Mouse (Mus musculus): ENCODE data around the gene Fn1. TPM values are rescaled to one million over a fixed set of nuclear protein-coding genes. Genes with fewer than 3 reads are reported as not detected.

Fn1 gene
- polyA plus RNA-seq, 1 experiment from 2014 or later, result 141 TPM

DNA sequence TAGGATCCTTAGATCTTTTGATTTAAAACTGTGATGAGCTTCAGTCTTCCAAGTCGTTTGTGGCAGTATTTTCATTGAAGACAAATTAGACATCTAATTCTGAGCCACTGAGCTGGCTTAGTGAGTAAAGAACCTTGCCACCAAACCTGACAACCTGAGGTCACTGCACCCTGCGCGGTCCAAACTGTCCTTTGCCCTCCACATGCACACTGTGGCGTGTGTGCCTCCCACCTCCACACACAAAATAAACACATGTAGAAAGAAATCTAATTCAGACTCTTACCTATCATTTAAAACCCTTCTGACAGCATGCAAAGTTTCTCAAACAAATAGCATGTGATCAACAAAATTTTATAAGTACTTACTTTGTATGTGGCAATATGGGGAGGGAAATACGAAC, 6.2 kb downstream of the Fn1 start:
- H3K9me3 ChIP-seq, result no peaks in the 10 kb centered on the region
- WGBS, result 80% methylated on average over 5 of the region's 5 CpGs
- H3K4me3 ChIP-seq, result no peak overlapping the region
- peaks cover 18% of the 10 kb centered on the region for H3K4me1 ChIP-seq
- no peak for ATAC-seq (ENCODE audit: borderline replicate concordance, extremely low read depth, low FRiP score, low TSS enrichment)
- H3K9ac ChIP-seq, result no peak overlapping the region
- no peak overlapping the region for H3K27ac ChIP-seq
- H3K4me2 ChIP-seq, result no peak overlapping the region
- no peaks in the 10 kb centered on the region for H3K27me3 ChIP-seq
- H3K36me3 ChIP-seq, result peaks cover 75% of the 10 kb centered on the region

GRCm38 (mm10) chr1:71645999-71646398, 7.0 kb downstream of the Fn1 start:
- Histone ChIP-seq H3K9me3 (no peaks in the 10 kb centered on the region), H3K4me2 (no peak overlapping the region), H3K27ac (no peak overlapping the region), H3K4me1 (peaks cover 12% of the 10 kb centered on the region), H3K36me3 (peaks cover 83% of the 10 kb centered on the region), H3K27me3 (no peaks in the 10 kb centered on the region), H3K9ac (no peak overlapping the region), H3K4me3 (no peak overlapping the region)
- ATAC-seq (ENCODE audit: borderline replicate concordance, extremely low read depth, low FRiP score, low TSS enrichment), result no peak
- WGBS, result 72% methylated on average over 3 of the region's 3 CpGs

- WGBS, result 83% methylated on average over 13 of the region's 13 CpGs
- no peak for ATAC-seq (ENCODE audit: borderline replicate concordance, extremely low read depth, low FRiP score, low TSS enrichment)
- H3K36me3 ChIP-seq, result peaks cover 83% of the 10 kb centered on the region
- H3K9ac ChIP-seq, result no peak overlapping the region
- no peaks in the 10 kb centered on the region for H3K9me3 ChIP-seq
- H3K4me1 ChIP-seq, result peaks cover 7% of the 10 kb centered on the region; the same call in 1 of the 2 replicates
- no peak overlapping the region for H3K4me2 ChIP-seq
- no peaks in the 10 kb centered on the region for H3K27me3 ChIP-seq
- H3K27ac ChIP-seq, result no peak overlapping the region
- no peak overlapping the region for H3K4me3 ChIP-seq
These were observed 7.5 kb downstream of the Fn1 start for GRCm38 (mm10) chr1:71645466-71645865.

GRCm38 (mm10) chr1:71642794-71643193, 10.2 kb downstream of the Fn1 start:
- WGBS, result 92% methylated on average over 10 of the region's 10 CpGs

GRCm38 (mm10) chr1:71641206-71641605, 11.8 kb downstream of the Fn1 start:
- Histone ChIP-seq H3K9me3 (no peaks in the 10 kb centered on the region), H3K36me3 (peaks cover 88% of the 10 kb centered on the region), H3K4me3 (no peak overlapping the region), H3K9ac (no peak overlapping the region), H3K4me2 (no peak overlapping the region), H3K27me3 (no peaks in the 10 kb centered on the region), H3K4me1 (no peaks in the 10 kb centered on the region), H3K27ac (no peak overlapping the region)
- WGBS, result 88% methylated on average over 11 of the region's 11 CpGs
- no peak for ATAC-seq (ENCODE audit: borderline replicate concordance, extremely low read depth, low FRiP score, low TSS enrichment)

More at GRCm38 (mm10) chr1:71642794-71643193, 10.2 kb downstream of the Fn1 start:
- H3K4me3 ChIP-seq, result no peak overlapping the region
- H3K9ac ChIP-seq, result no peak overlapping the region
- H3K4me1 ChIP-seq, result no peaks in the 10 kb centered on the region
- no peaks in the 10 kb centered on the region for H3K27me3 ChIP-seq
- H3K36me3 ChIP-seq, result peaks cover 86% of the 10 kb centered on the region
- no peak for ATAC-seq (ENCODE audit: borderline replicate concordance, extremely low read depth, low FRiP score, low TSS enrichment)
- no peak overlapping the region for H3K4me2 ChIP-seq
- no peaks in the 10 kb centered on the region for H3K9me3 ChIP-seq
- no peak overlapping the region for H3K27ac ChIP-seq

DNA sequence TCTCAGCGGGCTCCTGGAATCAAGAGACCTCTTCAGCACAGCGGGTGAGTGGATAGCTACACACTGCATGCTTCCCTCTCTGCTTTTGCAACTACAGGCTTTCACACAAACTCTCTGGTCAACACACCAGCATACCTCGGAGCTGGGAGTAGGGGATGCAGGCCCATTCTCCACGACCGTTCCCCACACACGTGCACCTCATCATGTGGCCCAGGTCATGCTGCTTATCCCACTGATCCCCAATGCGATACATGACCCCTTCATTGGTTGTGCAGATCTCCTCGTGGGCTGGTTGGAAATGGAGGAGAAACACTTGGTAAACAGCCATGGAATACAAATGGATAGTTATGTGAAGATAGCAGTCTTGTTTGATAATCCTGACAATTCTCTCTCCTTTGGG, 12.8 kb downstream of the Fn1 start:
- H3K4me3 ChIP-seq, result no peak overlapping the region
- no peak overlapping the region for H3K4me2 ChIP-seq
- ATAC-seq (ENCODE audit: borderline replicate concordance, extremely low read depth, low FRiP score, low TSS enrichment), result no peak
- H3K9me3 ChIP-seq, result no peaks in the 10 kb centered on the region
- WGBS, result 92% methylated on average over 8 of the region's 8 CpGs
- no peaks in the 10 kb centered on the region for H3K4me1 ChIP-seq
- H3K27ac ChIP-seq, result no peak overlapping the region
- H3K27me3 ChIP-seq, result no peaks in the 10 kb centered on the region
- no peak overlapping the region for H3K9ac ChIP-seq
- H3K36me3 ChIP-seq, result peaks cover 88% of the 10 kb centered on the region

DNA sequence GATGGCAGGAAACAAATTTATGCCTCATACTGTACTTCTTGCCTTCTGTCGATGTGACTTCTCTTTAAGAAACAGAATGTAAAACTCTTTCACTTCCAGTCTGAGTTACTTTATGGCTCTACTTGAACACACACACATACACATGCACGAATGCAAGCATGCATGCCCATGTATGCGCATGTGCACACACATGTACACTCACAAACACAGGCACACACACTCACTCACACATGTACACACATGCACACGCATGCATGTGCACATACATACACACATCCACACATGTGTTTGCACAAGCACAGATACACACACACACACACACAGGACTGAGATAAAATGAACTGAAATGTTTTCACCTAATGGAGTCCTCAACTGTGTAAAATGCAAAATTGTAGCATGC, 16.3 kb downstream of the Fn1 start:
- Histone ChIP-seq H3K9me3 (no peaks in the 10 kb centered on the region), H3K9ac (no peak overlapping the region), H3K4me1 (no peaks in the 10 kb centered on the region), H3K4me3 (no peak overlapping the region), H3K27me3 (no peaks in the 10 kb centered on the region), H3K4me2 (no peak overlapping the region), H3K27ac (no peak overlapping the region), H3K36me3 (peaks cover 72% of the 10 kb centered on the region)
- ATAC-seq (ENCODE audit: borderline replicate concordance, extremely low read depth, low FRiP score, low TSS enrichment), result no peak
- 94% methylated on average over 4 of the region's 4 CpGs for WGBS

GRCm38 (mm10) chr1:71636116-71636515, 16.9 kb downstream of the Fn1 start:
- Histone ChIP-seq H3K4me3 (no peak overlapping the region), H3K9me3 (no peaks in the 10 kb centered on the region), H3K27ac (no peak overlapping the region), H3K9ac (no peak overlapping the region), H3K4me1 (no peaks in the 10 kb centered on the region), H3K36me3 (peaks cover 67% of the 10 kb centered on the region), H3K4me2 (no peak overlapping the region), H3K27me3 (no peaks in the 10 kb centered on the region)
- no peak for ATAC-seq (ENCODE audit: borderline replicate concordance, extremely low read depth, low FRiP score, low TSS enrichment)
- 82% methylated on average over 5 of the region's 5 CpGs for WGBS

- Histone ChIP-seq H3K4me1 (no peaks in the 10 kb centered on the region), H3K9me3 (no peaks in the 10 kb centered on the region), H3K4me3 (no peak overlapping the region), H3K27me3 (no peaks in the 10 kb centered on the region), H3K27ac (no peak overlapping the region), H3K36me3 (peaks cover 64% of the 10 kb centered on the region), H3K4me2 (no peak overlapping the region), H3K9ac (no peak overlapping the region)
- 89% methylated on average over 10 of the region's 10 CpGs for WGBS
- no peak for ATAC-seq (ENCODE audit: borderline replicate concordance, extremely low read depth, low FRiP score, low TSS enrichment)
These were observed 17.6 kb downstream of the Fn1 start for GRCm38 (mm10) chr1:71635101-71636014.

GRCm38 (mm10) chr1:71634471-71634981, 18.5 kb downstream of the Fn1 start:
- WGBS, result 72% methylated on average over 6 of the region's 6 CpGs
- H3K4me2 ChIP-seq, result no peak overlapping the region
- no peak overlapping the region for H3K27ac ChIP-seq
- no peak overlapping the region for H3K4me3 ChIP-seq
- H3K4me1 ChIP-seq, result no peaks in the 10 kb centered on the region
- H3K27me3 ChIP-seq, result no peaks in the 10 kb centered on the region
- no peak for ATAC-seq (ENCODE audit: borderline replicate concordance, extremely low read depth, low FRiP score, low TSS enrichment)
- H3K36me3 ChIP-seq, result peaks cover 66% of the 10 kb centered on the region
- no peaks in the 10 kb centered on the region for H3K9me3 ChIP-seq
- no peak overlapping the region for H3K9ac ChIP-seq

- WGBS, result 91% methylated on average over 10 of the region's 10 CpGs
- no peak overlapping the region for H3K27ac ChIP-seq
- H3K4me2 ChIP-seq, result no peak overlapping the region
- H3K4me3 ChIP-seq, result no peak overlapping the region
- ATAC-seq (ENCODE audit: borderline replicate concordance, extremely low read depth, low FRiP score, low TSS enrichment), result no peak
- no peaks in the 10 kb centered on the region for H3K27me3 ChIP-seq
- no peak overlapping the region for H3K9ac ChIP-seq
- H3K36me3 ChIP-seq, result peaks cover 71% of the 10 kb centered on the region
- no peaks in the 10 kb centered on the region for H3K4me1 ChIP-seq
- no peaks in the 10 kb centered on the region for H3K9me3 ChIP-seq
These were observed 20.6 kb downstream of the Fn1 start for GRCm38 (mm10) chr1:71632387-71632786.

- H3K27ac ChIP-seq, result no peak overlapping the region
These were observed 21.2 kb downstream of the Fn1 start for GRCm38 (mm10) chr1:71631811-71632210.

More at GRCm38 (mm10) chr1:71631811-71632210, 21.2 kb downstream of the Fn1 start:
- Histone ChIP-seq H3K4me1 (no peaks in the 10 kb centered on the region), H3K36me3 (peaks cover 70% of the 10 kb centered on the region), H3K4me2 (no peak overlapping the region), H3K9me3 (no peaks in the 10 kb centered on the region), H3K27me3 (no peaks in the 10 kb centered on the region), H3K9ac (no peak overlapping the region), H3K4me3 (no peak overlapping the region)
- WGBS, result 84% methylated on average over 6 of the region's 6 CpGs
- ATAC-seq (ENCODE audit: borderline replicate concordance, extremely low read depth, low FRiP score, low TSS enrichment), result no peak
